Mouse (Mus musculus) forebrain, postnatal 0 days (tissue): ENCODE results near the gene Me1. TPM values are rescaled to one million over a fixed set of nuclear protein-coding genes. Genes with fewer than 3 reads are reported as not detected.
A peak's percentile ranks its signal among the peaks of the same experiment; 100 is the strongest.

Source experiments
- ATAC-seq: fragments of 200-750 bp; cut with Nextera tagmentation; 2 replicates; pipeline ENCODE4 v1.8.0; 2017; ENCODE audit warnings: mild to moderate bottlenecking, moderate library complexity
- DNase-seq: peaks from one replicate; pipeline ENCODE4 v3.0.0-alpha.2; 2015
- H3K27ac ChIP-seq: fragments of 300-500 bp; sonication (generic); 2 replicates; pipeline ENCODE4 v1.5.1; 2014; ENCODE audit warnings: low read depth, mild to moderate bottlenecking, antibody characterized with exemption, low read length, moderate library complexity, mixed read lengths
- H3K27me3 ChIP-seq: fragments of 300-500 bp; sonication (generic); 2 replicates; pipeline ENCODE4 v1.6.1; 2014; ENCODE audit warnings: mild to moderate bottlenecking, low read length, mixed read lengths; ENCODE audit not compliant: insufficient read depth
- H3K36me3 ChIP-seq: fragments of 300-500 bp; sonication (generic); 2 replicates; pipeline ENCODE4 v1.6.1; 2014; ENCODE audit warnings: mild to moderate bottlenecking, moderate library complexity; ENCODE audit not compliant: insufficient read depth
- H3K4me1 ChIP-seq: fragments of 300-500 bp; sonication (generic); 2 replicates; pipeline ENCODE4 v1.6.1; 2014; ENCODE audit warnings: antibody characterized with exemption; ENCODE audit not compliant: insufficient read depth
- H3K4me2 ChIP-seq: fragments of 300-500 bp; sonication (generic); 2 replicates; pipeline ENCODE4 v1.6.1; 2014; ENCODE audit warnings: low read depth, mild to moderate bottlenecking, moderate library complexity
- H3K4me3 ChIP-seq: fragments of 300-500 bp; sonication (generic); 2 replicates; pipeline ENCODE4 v1.5.1; 2014; ENCODE audit warnings: low read depth, low read length, mixed read lengths
- H3K9ac ChIP-seq: fragments of 300-500 bp; sonication (generic); 2 replicates; pipeline ENCODE4 v1.6.1; 2014; ENCODE audit warnings: mild to moderate bottlenecking
- H3K9me3 ChIP-seq: fragments of 300-500 bp; sonication (generic); 2 replicates; pipeline ENCODE4 v1.6.1; 2016; ENCODE audit warnings: low read length
- CTCF ChIP-seq: sonication (generic); IDR thresholded peaks from 2 replicates; pipeline ENCODE4 v1.5.1; 2016; ENCODE audit warnings: antibody characterized with exemption, control low read depth, low read depth
- WGBS: fragments of 180-500 bp; shearing (Covaris S2); extraction: QIAGEN DNeasy Blood & Tissue Kit; methylation state at CpG from one replicate; pipeline ENCODE4 v1.1.7; 2014; 5-methylcytosine and 5-hydroxymethylcytosine counted together
- polyA plus RNA-seq: library from polyadenylated mRNA; unstranded; fragments of >200 nt; fragmentation: Nextera tagmentation; extraction: Ambion mirVana; gene quantifications from 2 replicates; pipeline ENCODE4 v1.2.1, GENCODE M21; 2015
- total RNA-seq: library from RNA; depleted of rRNA; stranded (reverse); fragments of >200 nt; gene quantifications from 2 replicates; pipeline ENCODE4 v1.2.3, GENCODE M21; 2014

The Me1 gene
- total and polyA plus RNA-seq, 2 experiments from 2014 or later: 26.6 to 47.2 TPM

DNA sequence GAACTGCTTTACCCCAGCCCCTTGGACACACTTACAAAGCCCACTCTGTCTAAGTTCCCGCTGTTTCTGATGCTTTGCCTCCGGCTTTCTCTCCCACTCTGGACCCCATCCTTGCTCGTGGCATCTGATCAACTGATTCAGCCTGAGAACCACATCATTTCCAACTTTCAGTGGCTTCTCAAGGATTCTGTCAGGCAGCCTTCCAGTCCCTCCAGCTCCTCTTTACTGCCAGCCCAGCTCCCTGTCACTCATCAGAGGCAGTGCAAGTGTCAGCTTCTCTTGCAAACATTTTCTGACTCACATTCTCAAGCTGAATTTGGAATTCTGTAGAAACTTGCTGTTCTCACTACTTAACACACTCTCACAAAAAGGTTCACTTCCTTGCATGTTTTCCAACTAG lies 34.5 kb downstream of the Me1 start:
- no peaks in the 10 kb centered on the region for H3K9me3 ChIP-seq
- ATAC-seq (peak; percentile 65), DNase-seq (peak; percentile 43)
- H3K4me3 ChIP-seq: no peak overlapping the region
- no peak overlapping the region for H3K27ac ChIP-seq
- H3K4me2 ChIP-seq: no peak overlapping the region
- H3K27me3 ChIP-seq: no peaks in the 10 kb centered on the region
- H3K36me3 ChIP-seq: no peaks in the 10 kb centered on the region
- no peak overlapping the region for H3K9ac ChIP-seq
- WGBS: 75% methylated on average over 3 of the region's 3 CpGs
- TF ChIP-seq CTCF: no peak
- H3K4me1 ChIP-seq: no peaks in the 10 kb centered on the region

GRCm38 (mm10) chr9:86660327-86660726 lies 35.4 kb downstream of the Me1 start:
- DNase-seq (no peak), ATAC-seq (no peak)
- no peak overlapping the region for H3K27ac ChIP-seq
- 85% methylated on average over 2 of the region's 2 CpGs for WGBS
- no peaks in the 10 kb centered on the region for H3K9me3 ChIP-seq
- H3K4me3 ChIP-seq: no peak overlapping the region
- H3K27me3 ChIP-seq: no peaks in the 10 kb centered on the region
- H3K4me2 ChIP-seq: no peak overlapping the region
- TF ChIP-seq CTCF: no peak
- no peak overlapping the region for H3K9ac ChIP-seq
- no peaks in the 10 kb centered on the region for H3K4me1 ChIP-seq
- no peaks in the 10 kb centered on the region for H3K36me3 ChIP-seq

DNA sequence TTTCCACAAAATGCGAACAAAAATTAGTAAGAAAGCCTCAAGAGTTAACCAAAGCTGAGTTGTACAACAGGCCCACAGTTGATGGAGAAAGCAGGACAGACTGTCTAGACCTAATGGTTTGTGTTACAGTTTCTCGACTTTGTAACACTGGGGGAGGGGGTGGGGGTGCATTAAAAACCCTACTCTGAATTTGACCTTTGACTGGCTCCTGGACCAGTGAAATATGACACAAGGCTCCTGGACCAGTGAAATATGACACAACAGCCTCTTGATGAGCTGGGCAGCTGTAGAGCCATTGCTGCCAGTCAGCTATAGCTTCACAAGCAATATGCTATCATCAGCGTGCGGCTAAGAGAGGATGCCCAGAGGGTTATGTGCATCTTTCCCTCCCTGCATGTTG lies 37.4 kb downstream of the Me1 start:
- no peak overlapping the region for H3K9ac ChIP-seq
- ATAC-seq (no peak), DNase-seq (no peak)
- no peak overlapping the region for H3K4me3 ChIP-seq
- 90% methylated on average over 4 of the region's 4 CpGs for WGBS
- H3K36me3 ChIP-seq: no peaks in the 10 kb centered on the region
- no peak for TF ChIP-seq CTCF
- H3K4me2 ChIP-seq: no peak overlapping the region
- no peaks in the 10 kb centered on the region for H3K27me3 ChIP-seq
- no peaks in the 10 kb centered on the region for H3K9me3 ChIP-seq
- H3K27ac ChIP-seq: no peak overlapping the region
- no peaks in the 10 kb centered on the region for H3K4me1 ChIP-seq

- no peak overlapping the region for H3K4me3 ChIP-seq
- TF ChIP-seq CTCF: no peak
- no peaks in the 10 kb centered on the region for H3K4me1 ChIP-seq
- DNase-seq (no peak), ATAC-seq (no peak)
- H3K4me2 ChIP-seq: no peak overlapping the region
- WGBS: 57% methylated on average over 1 of the region's 1 CpGs
- H3K9ac ChIP-seq: no peak overlapping the region
- no peaks in the 10 kb centered on the region for H3K27me3 ChIP-seq
- no peaks in the 10 kb centered on the region for H3K36me3 ChIP-seq
- H3K27ac ChIP-seq: no peak overlapping the region
- H3K9me3 ChIP-seq: no peaks in the 10 kb centered on the region
Measured at GRCm38 (mm10) chr9:86652194-86652593, 43.6 kb downstream of the Me1 start.

DNA sequence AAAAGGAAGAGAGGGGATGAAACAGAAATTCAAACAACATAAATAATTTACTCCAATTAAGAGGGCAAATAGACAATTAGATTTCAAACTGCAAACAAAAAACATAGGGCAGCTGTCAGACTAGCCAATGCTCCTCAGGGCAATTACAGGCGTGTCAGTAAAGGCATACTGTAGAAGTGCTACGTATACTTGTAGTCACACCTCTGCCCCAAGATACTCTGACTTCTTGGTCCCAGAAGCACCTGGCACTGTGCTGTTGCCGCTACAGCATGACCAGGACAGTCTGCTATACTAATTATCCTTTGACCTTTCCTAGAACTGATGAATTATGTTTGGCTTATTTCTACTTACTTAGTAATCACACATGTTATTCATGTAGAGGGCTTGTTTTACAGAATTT lies 44.5 kb downstream of the Me1 start:
- ATAC-seq: no peak

GRCm38 (mm10) chr9:86650822-86651221 lies 44.9 kb downstream of the Me1 start:
- 71% methylated on average over 5 of the region's 5 CpGs for WGBS
- DNase-seq (no peak), ATAC-seq (no peak)
- H3K4me3 ChIP-seq: no peak overlapping the region
- H3K9me3 ChIP-seq: no peaks in the 10 kb centered on the region
- no peaks in the 10 kb centered on the region for H3K27me3 ChIP-seq
- H3K9ac ChIP-seq: no peak overlapping the region
- no peak overlapping the region for H3K4me2 ChIP-seq
- no peaks in the 10 kb centered on the region for H3K4me1 ChIP-seq
- H3K27ac ChIP-seq: no peak overlapping the region
- TF ChIP-seq CTCF: no peak
- H3K36me3 ChIP-seq: no peaks in the 10 kb centered on the region

More for the DNA sequence above, 44.5 kb downstream of the Me1 start:
- Histone ChIP-seq H3K9ac (no peak overlapping the region), H3K4me2 (no peak overlapping the region), H3K27ac (no peak overlapping the region), H3K36me3 (no peaks in the 10 kb centered on the region), H3K27me3 (no peaks in the 10 kb centered on the region), H3K4me3 (no peak overlapping the region), H3K9me3 (no peaks in the 10 kb centered on the region), H3K4me1 (no peaks in the 10 kb centered on the region)
- WGBS: 66% methylated on average over 3 of the region's 3 CpGs
- DNase-seq: no peak
- no peak for TF ChIP-seq CTCF

DNA sequence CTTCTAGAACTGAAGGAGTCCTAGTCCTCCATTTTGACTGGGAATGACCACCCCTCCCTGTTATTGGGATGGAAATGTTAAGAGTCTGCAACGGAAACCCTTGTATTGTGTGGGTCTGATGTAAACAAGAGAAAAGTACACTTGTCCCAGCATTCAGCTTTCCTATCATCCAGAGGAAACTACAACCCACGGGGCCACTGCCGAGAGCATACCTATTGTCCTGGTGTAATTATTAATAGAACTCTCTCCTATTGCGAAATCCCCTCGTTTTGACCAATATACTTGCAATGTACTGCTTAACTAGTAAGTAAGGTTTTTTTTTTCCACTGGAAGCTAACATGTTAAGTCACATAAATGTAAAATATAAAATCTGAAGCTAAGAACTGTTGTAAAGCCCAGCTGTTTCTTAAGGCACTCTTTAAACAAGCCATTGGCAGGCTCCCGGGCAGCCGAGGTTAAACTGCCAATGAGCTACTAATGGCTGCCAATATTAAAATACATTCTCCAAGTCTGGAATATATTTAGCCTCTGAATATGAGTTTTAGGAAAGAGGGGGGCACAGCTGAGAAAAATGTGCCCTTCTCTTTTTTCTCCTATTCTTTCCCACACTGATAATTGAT lies 47.7 kb downstream of the Me1 start:
- Histone ChIP-seq H3K9ac (no peak overlapping the region), H3K4me3 (no peak overlapping the region), H3K27me3 (no peaks in the 10 kb centered on the region), H3K4me1 (no peaks in the 10 kb centered on the region), H3K9me3 (no peaks in the 10 kb centered on the region), H3K4me2 (no peak overlapping the region), H3K27ac (no peak overlapping the region), H3K36me3 (no peaks in the 10 kb centered on the region)
- 56% methylated on average over 7 of the region's 7 CpGs for WGBS
- no peak for DNase-seq
- ATAC-seq: no peak
- no peak for TF ChIP-seq CTCF
